Mouse (Mus musculus): ENCODE results near the gene Vmn2r27.
A peak's percentile ranks its signal among the peaks of the same experiment; 100 is the strongest.

Gene Vmn2r27

GRCm38 (mm10) chr6:124231756-124232155 is at the start of gene Vmn2r27:
Gene Vmn2r27 (minus strand): TSS chr6:124231856.
- DNase-seq, result no peak

- no peak for DNase-seq
Observed at GRCm38 (mm10) chr6:124278291-124278690, 46.6 kb upstream of the Vmn2r27 start.

GRCm38 (mm10) chr6:124277641-124278040 is 46.0 kb upstream of the Vmn2r27 start:
- no peak for DNase-seq

- DNase-seq, result no peak
Observed at GRCm38 (mm10) chr6:124273231-124273880, 41.7 kb upstream of the Vmn2r27 start.

GRCm38 (mm10) chr6:124262696-124263095 is 31.0 kb upstream of the Vmn2r27 start:
- DNase-seq, result peak; percentile 82

GRCm38 (mm10) chr6:124260198-124260931 is 28.7 kb upstream of the Vmn2r27 start:
- DNase-seq, result peak; percentile 75

GRCm38 (mm10) chr6:124255721-124256470 is 24.2 kb upstream of the Vmn2r27 start:
- DNase-seq, result no peak

- no peak for DNase-seq
Observed at GRCm38 (mm10) chr6:124202116-124202515, 29.5 kb downstream of the Vmn2r27 start.

- no peak for DNase-seq
Observed at GRCm38 (mm10) chr6:124168499-124169257, 63.0 kb downstream of the Vmn2r27 start.

- no peak for DNase-seq
Observed at GRCm38 (mm10) chr6:124166596-124166995, 65.1 kb downstream of the Vmn2r27 start.

GRCm38 (mm10) chr6:124149808-124150207 is 81.8 kb downstream of the Vmn2r27 start:
- DNase-seq, result no peak
